Mouse (Mus musculus): Measurements from ENCODE around the gene 1700021F07Rik. TPM values are rescaled to one million over a fixed set of nuclear protein-coding genes. Genes with fewer than 3 reads are reported as not detected.

The 1700021F07Rik gene
- not detected in 2 replicates for polyA plus RNA-seq (2012; rRNA removed)

DNA sequence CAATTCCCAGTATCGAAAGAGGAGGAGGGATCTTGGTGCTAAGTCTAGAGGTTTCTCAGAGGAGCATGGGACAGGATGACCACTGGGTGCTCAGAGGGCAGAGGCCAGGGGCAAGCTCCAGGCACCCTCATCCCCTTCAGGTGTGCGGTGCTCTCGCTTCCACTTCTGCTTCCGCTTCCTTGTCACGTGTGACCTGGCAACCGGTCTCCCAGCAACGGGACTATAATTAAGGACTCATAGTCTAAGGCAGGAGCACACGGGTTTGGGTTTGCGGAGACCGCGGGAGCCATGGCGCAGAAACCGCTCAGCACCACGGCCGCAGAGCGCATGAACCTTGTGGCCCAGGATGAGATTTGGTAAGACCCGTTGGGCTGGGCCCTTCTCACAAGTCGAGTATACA, at the start of gene 1700021F07Rik:
Gene 1700021F07Rik, plus strand, starts transcription at position 211 of the 400 bp plus-strand sequence.
- WGBS: 90% methylated on average over 18 of the region's 18 CpGs
- TF ChIP-seq CTCF (IDR thresholded peaks at IDR 0.05; ENCODE audit: borderline replicate concordance, insufficient read depth, low read depth, low read length) (no peak), POLR2A (IDR thresholded peaks at IDR 0.05; ENCODE audit: borderline replicate concordance, insufficient read depth, low read length) (no peak)
- H3K27ac ChIP-seq (ENCODE audit: insufficient read depth, low read length): no peak within 1 kb of the TSS
- DNase-seq: no peak
- no peaks in the 10 kb centered on the region for H3K4me1 ChIP-seq (ENCODE audit: control insufficient read depth, insufficient read depth, low read length)
- no peaks in the 10 kb centered on the region for H3K27me3 ChIP-seq (ENCODE audit: control insufficient read depth, insufficient read depth, low read length)
- H3K4me3 ChIP-seq (replicated peaks; ENCODE audit: insufficient read depth, low read depth, low read length): no peak within 1 kb of the TSS

DNA sequence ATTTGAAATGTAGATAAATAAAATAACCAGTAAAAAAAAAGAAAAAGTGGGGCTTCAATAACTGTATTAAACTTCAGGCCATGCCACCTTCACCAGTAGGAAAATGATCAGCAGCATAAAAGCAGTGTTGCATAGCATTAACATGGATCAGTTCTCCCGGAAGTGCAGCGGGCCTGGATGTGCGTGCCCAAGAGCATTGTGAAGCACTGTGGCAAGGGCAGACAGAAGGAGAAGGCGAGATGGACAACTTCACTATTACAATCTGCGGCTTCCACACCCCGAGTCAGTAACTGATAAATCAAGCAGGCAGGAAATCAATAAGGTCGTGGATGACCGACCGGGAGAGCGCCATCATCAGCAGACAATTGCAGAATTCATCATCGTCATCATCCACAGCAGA, 49.2 kb upstream of the 1700021F07Rik start:
- H3K27me3 ChIP-seq (ENCODE audit: control insufficient read depth, insufficient read depth, low read length): no peaks in the 10 kb centered on the region
- no peak for TF ChIP-seq CTCF (IDR thresholded peaks at IDR 0.05; ENCODE audit: borderline replicate concordance, insufficient read depth, low read depth, low read length)
- TF ChIP-seq POLR2A (IDR thresholded peaks at IDR 0.05; ENCODE audit: borderline replicate concordance, insufficient read depth, low read length): no peak
- no peak overlapping the region for H3K27ac ChIP-seq (ENCODE audit: insufficient read depth, low read length)
- 48% methylated on average over 11 of the region's 11 CpGs for WGBS
- H3K4me1 ChIP-seq (ENCODE audit: control insufficient read depth, insufficient read depth, low read length): no peaks in the 10 kb centered on the region
- DNase-seq: no peak
- no peak overlapping the region for H3K4me3 ChIP-seq (replicated peaks; ENCODE audit: insufficient read depth, low read depth, low read length)

DNA sequence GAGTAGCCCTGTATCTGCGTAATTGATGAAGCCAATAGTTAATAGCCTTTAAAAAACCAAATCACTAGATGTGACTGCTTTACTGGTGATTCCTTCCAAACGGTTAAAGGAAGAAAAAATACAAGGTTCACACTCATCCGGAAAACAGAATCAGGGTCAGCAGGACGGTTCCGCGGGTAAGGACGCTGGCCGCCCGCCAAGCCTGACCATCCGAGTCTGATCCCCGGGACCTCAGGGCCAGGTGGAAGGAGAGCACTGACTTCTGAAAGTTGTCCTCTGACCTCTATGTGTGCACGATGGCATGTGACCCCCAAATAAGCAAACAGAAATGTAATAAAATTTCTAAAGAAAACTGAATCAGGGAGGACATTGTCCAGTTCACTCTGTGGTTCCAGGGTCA, 43.3 kb upstream of the 1700021F07Rik start:
- Histone ChIP-seq H3K27me3 (ENCODE audit: control insufficient read depth, insufficient read depth, low read length) (no peaks in the 10 kb centered on the region), H3K4me3 (replicated peaks; ENCODE audit: insufficient read depth, low read depth, low read length) (no peak overlapping the region), H3K27ac (ENCODE audit: insufficient read depth, low read length) (no peak overlapping the region), H3K4me1 (ENCODE audit: control insufficient read depth, insufficient read depth, low read length) (no peaks in the 10 kb centered on the region)
- no peak for TF ChIP-seq CTCF (IDR thresholded peaks at IDR 0.05; ENCODE audit: borderline replicate concordance, insufficient read depth, low read depth, low read length)
- no peak for TF ChIP-seq POLR2A (IDR thresholded peaks at IDR 0.05; ENCODE audit: borderline replicate concordance, insufficient read depth, low read length)
- 76% methylated on average over 12 of the region's 12 CpGs for WGBS
- DNase-seq: no peak

- TF ChIP-seq POLR2A (IDR thresholded peaks at IDR 0.05; ENCODE audit: borderline replicate concordance, insufficient read depth, low read length) (no peak), CTCF (IDR thresholded peaks at IDR 0.05; ENCODE audit: borderline replicate concordance, insufficient read depth, low read depth, low read length) (no peak)
- no peak overlapping the region for H3K4me3 ChIP-seq (replicated peaks; ENCODE audit: insufficient read depth, low read depth, low read length)
- H3K4me1 ChIP-seq (ENCODE audit: control insufficient read depth, insufficient read depth, low read length): no peaks in the 10 kb centered on the region
- no peak for DNase-seq
- no peak overlapping the region for H3K27ac ChIP-seq (ENCODE audit: insufficient read depth, low read length)
- no peaks in the 10 kb centered on the region for H3K27me3 ChIP-seq (ENCODE audit: control insufficient read depth, insufficient read depth, low read length)
- 83% methylated on average over 4 of the region's 4 CpGs for WGBS
Observed at GRCm38 (mm10) chr2:173484486-173484885, 37.9 kb upstream of the 1700021F07Rik start.

DNA sequence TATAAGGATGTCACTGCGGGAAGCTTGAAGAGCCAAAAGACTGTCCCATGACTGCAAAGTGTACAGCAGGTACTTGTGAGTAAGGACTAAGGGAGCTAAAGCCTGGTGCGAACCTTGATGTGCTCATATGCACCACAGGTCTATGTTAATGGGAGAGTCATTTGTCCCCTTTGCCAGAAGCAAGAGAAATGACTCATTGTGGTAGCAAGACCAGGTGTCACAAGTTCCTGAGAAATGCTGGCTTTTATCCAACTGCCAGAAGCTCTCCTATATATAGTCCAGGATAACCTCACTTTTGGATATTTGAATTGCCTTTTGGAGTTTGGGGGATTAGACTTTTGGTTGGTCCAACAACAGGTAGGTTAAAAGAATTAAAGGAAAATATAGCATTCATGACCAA, 22.8 kb upstream of the 1700021F07Rik start:
- TF ChIP-seq CTCF (IDR thresholded peaks at IDR 0.05; ENCODE audit: borderline replicate concordance, insufficient read depth, low read depth, low read length): no peak
- no peak for TF ChIP-seq POLR2A (IDR thresholded peaks at IDR 0.05; ENCODE audit: borderline replicate concordance, insufficient read depth, low read length)
- H3K4me1 ChIP-seq (ENCODE audit: control insufficient read depth, insufficient read depth, low read length): no peaks in the 10 kb centered on the region
- no peak overlapping the region for H3K4me3 ChIP-seq (replicated peaks; ENCODE audit: insufficient read depth, low read depth, low read length)
- no peak for DNase-seq
- WGBS: 94% methylated on average over 2 of the region's 2 CpGs
- H3K27ac ChIP-seq (ENCODE audit: insufficient read depth, low read length): no peak overlapping the region
- H3K27me3 ChIP-seq (ENCODE audit: control insufficient read depth, insufficient read depth, low read length): no peaks in the 10 kb centered on the region

- no peak for TF ChIP-seq POLR2A (IDR thresholded peaks at IDR 0.05; ENCODE audit: borderline replicate concordance, insufficient read depth, low read length)
- TF ChIP-seq CTCF (IDR thresholded peaks at IDR 0.05; ENCODE audit: borderline replicate concordance, insufficient read depth, low read depth, low read length): no peak
- Histone ChIP-seq H3K27me3 (ENCODE audit: control insufficient read depth, insufficient read depth, low read length) (no peaks in the 10 kb centered on the region), H3K4me3 (replicated peaks; ENCODE audit: insufficient read depth, low read depth, low read length) (no peak overlapping the region), H3K27ac (ENCODE audit: insufficient read depth, low read length) (no peak overlapping the region), H3K4me1 (ENCODE audit: control insufficient read depth, insufficient read depth, low read length) (no peaks in the 10 kb centered on the region)
- no peak for DNase-seq
- WGBS: 92% methylated on average over 6 of the region's 6 CpGs
Observed at GRCm38 (mm10) chr2:173513977-173514376, 8.4 kb upstream of the 1700021F07Rik start.

DNA sequence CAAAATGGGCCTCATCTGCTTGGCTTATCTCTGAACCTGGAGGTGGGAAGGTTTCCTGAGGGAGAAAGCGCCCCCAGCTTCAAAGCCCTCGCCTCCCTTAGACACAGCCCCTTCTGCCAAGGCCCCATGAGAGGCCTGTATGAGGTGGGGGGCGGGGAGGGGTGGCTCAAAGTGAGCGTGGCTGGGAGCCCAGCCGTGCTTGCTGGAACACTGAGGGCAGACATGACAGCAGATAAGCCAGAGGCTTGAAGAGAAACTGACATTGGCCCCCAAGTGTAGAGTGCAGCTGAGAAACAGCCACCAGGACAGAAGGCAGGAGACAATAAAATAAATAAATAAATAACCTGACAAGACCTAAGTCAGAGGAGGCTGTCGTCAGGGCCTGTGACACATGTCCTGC, 7.2 kb upstream of the 1700021F07Rik start:
- Histone ChIP-seq H3K4me1 (ENCODE audit: control insufficient read depth, insufficient read depth, low read length) (no peaks in the 10 kb centered on the region), H3K4me3 (replicated peaks; ENCODE audit: insufficient read depth, low read depth, low read length) (no peak overlapping the region), H3K27me3 (ENCODE audit: control insufficient read depth, insufficient read depth, low read length) (no peaks in the 10 kb centered on the region), H3K27ac (ENCODE audit: insufficient read depth, low read length) (no peak overlapping the region)
- TF ChIP-seq POLR2A (IDR thresholded peaks at IDR 0.05; ENCODE audit: borderline replicate concordance, insufficient read depth, low read length) (no peak), CTCF (IDR thresholded peaks at IDR 0.05; ENCODE audit: borderline replicate concordance, insufficient read depth, low read depth, low read length) (no peak)
- DNase-seq: no peak
- WGBS: 44% methylated on average over 6 of the region's 6 CpGs

- TF ChIP-seq POLR2A (IDR thresholded peaks at IDR 0.05; ENCODE audit: borderline replicate concordance, insufficient read depth, low read length) (no peak), CTCF (IDR thresholded peaks at IDR 0.05; ENCODE audit: borderline replicate concordance, insufficient read depth, low read depth, low read length) (no peak)
- Histone ChIP-seq H3K4me1 (ENCODE audit: control insufficient read depth, insufficient read depth, low read length) (no peaks in the 10 kb centered on the region), H3K27ac (ENCODE audit: insufficient read depth, low read length) (no peak overlapping the region), H3K4me3 (replicated peaks; ENCODE audit: insufficient read depth, low read depth, low read length) (no peak overlapping the region), H3K27me3 (ENCODE audit: control insufficient read depth, insufficient read depth, low read length) (no peaks in the 10 kb centered on the region)
- no peak for DNase-seq
- WGBS: 85% methylated on average over 25 of the region's 25 CpGs
Observed at GRCm38 (mm10) chr2:173516150-173516855, 6.1 kb upstream of the 1700021F07Rik start.
